8 mouse cellular contexts compared by ENCODE assay signal in genomic region chr14:8460226-8461129, GRCm38 (mm10).
A peak's percentile ranks its signal among the peaks of the same experiment; 100 is the strongest.
DNase-seq lines count a peak whose midpoint lies in the region; ATAC-seq and TF ChIP-seq lines count a peak whose summit lies in the region.

No protein-coding gene starts in this region.

- peak; percentile 15 for DNase-seq in gastrocnemius, adult 18-20 months (ENCODE audit: low spot score)
- no peak for DNase-seq in gastrocnemius, postnatal 36 days
- peak; percentile 38 for DNase-seq in adrenal gland, adult 8-10 months
- peak; percentile 23 for DNase-seq in fibroblast of lung, adult 2 months (ENCODE audit: low read depth)
- DNase-seq in hindlimb bud, embryonic 11.5 days (ENCODE audit: extremely low spot score, low read depth, low spot score): peak; percentile 44
- peak; percentile 70 to 71 for DNase-seq in left cerebral cortex, adult 2 months (ENCODE audit: extremely low spot score in 1 of 2, low spot score in 2 of 2)

- no peak overlapping the region for H3K4me3 ChIP-seq in left cerebral cortex, adult 2 months
- H3K4me3 ChIP-seq in midbrain, embryonic 13.5 days (replicated peaks): no peak overlapping the region
- no peak overlapping the region for H3K4me3 ChIP-seq in stomach, embryonic 16.5 days (replicated peaks; ENCODE audit: low read length)

- TF ChIP-seq CTCF in left cerebral cortex, adult 2 months (IDR thresholded peaks at IDR 0.05): peak; percentile 87

- ATAC-seq in midbrain, embryonic 13.5 days: peak; percentile 80
- 0 out of 2 replicates have a peak, but pooled peaks have one; percentile 40 for ATAC-seq in stomach, embryonic 16.5 days (ENCODE audit: insufficient read depth, low FRiP score)

- H3K4me2 ChIP-seq in midbrain, embryonic 13.5 days (replicated peaks): peak overlapping the region; percentile 28; the same call in 1 of the 2 replicates
- H3K4me2 ChIP-seq in stomach, embryonic 16.5 days (ENCODE audit: low read depth, low read length): no peak overlapping the region

- 45% methylated on average over 19 of the region's 19 CpGs for WGBS in midbrain, embryonic 13.5 days
- 42% methylated on average over 19 of the region's 19 CpGs for WGBS in stomach, embryonic 16.5 days

- H3K36me3 ChIP-seq in midbrain, embryonic 13.5 days: no peaks in the 10 kb centered on the region
- no peaks in the 10 kb centered on the region for H3K36me3 ChIP-seq in stomach, embryonic 16.5 days (ENCODE audit: control insufficient read depth, insufficient read depth, low read length)

- intact Hi-C loops in gastrocnemius, postnatal 36 days (cut with DNase I): no loop called here
- intact Hi-C loops in left cerebral cortex, adult 2 months (cut with DNase I): loop anchor here (5.0 to 10.0 kb wide), 2 partner anchors 103 to 344 kb away; no protein-coding TSS in a partner anchor

- no peaks in the 10 kb centered on the region for H3K9me3 ChIP-seq in midbrain, embryonic 13.5 days
- no peaks in the 10 kb centered on the region for H3K9me3 ChIP-seq in stomach, embryonic 16.5 days (replicated peaks; ENCODE audit: control insufficient read depth, low read length)

- no peak overlapping the region for H3K27ac ChIP-seq in left cerebral cortex, adult 2 months
- no peak overlapping the region for H3K27ac ChIP-seq in midbrain, embryonic 13.5 days
- no peak overlapping the region for H3K27ac ChIP-seq in stomach, embryonic 16.5 days (ENCODE audit: low read length)

- no peaks in the 10 kb centered on the region for H3K27me3 ChIP-seq in midbrain, embryonic 13.5 days
- no peaks in the 10 kb centered on the region for H3K27me3 ChIP-seq in stomach, embryonic 16.5 days (ENCODE audit: control insufficient read depth, insufficient read depth, low read length)

- 0 out of 2 replicates have a peak, but pooled peaks cover 2% of the 10 kb centered on the region for H3K4me1 ChIP-seq in midbrain, embryonic 13.5 days (replicated peaks)
- peaks cover 4% of the 10 kb centered on the region; the same call in 1 of the 2 replicates for H3K4me1 ChIP-seq in stomach, embryonic 16.5 days (ENCODE audit: control insufficient read depth, insufficient read depth, low read length)

- no peak overlapping the region for H3K9ac ChIP-seq in midbrain, embryonic 13.5 days (replicated peaks)
- no peak overlapping the region for H3K9ac ChIP-seq in stomach, embryonic 16.5 days (ENCODE audit: low read length)

Comparison
In these comparisons a context has a peak if more than half of its experiments do, and no peak if none do; other contexts are left out.
1. DNase-seq: peak in gastrocnemius, adult 18-20 months (single experiment), adrenal gland, adult 8-10 months (single experiment), fibroblast of lung, adult 2 months (single experiment), hindlimb bud, embryonic 11.5 days (single experiment) and left cerebral cortex, adult 2 months (2 of 2); none in gastrocnemius, postnatal 36 days (0 of 2).